Mouse (Mus musculus): ENCODE data around the gene Kif26b.

Gene Kif26b

GRCm38 (mm10) chr1:178838696-178839320 lies 309.9 kb downstream of the Kif26b start:
- DNase-seq (ENCODE audit: extremely low read depth, low read depth) = no peak

- peak; percentile 59 for DNase-seq (ENCODE audit: extremely low read depth, low read depth)
These were observed 311.4 kb downstream of the Kif26b start for GRCm38 (mm10) chr1:178840311-178840710.

GRCm38 (mm10) chr1:178844839-178845238 lies 315.9 kb downstream of the Kif26b start:
- peak; percentile 63 for DNase-seq (ENCODE audit: extremely low read depth, low read depth)

GRCm38 (mm10) chr1:178847569-178847968 lies 318.6 kb downstream of the Kif26b start:
- no peak for DNase-seq (ENCODE audit: extremely low read depth, low read depth)

GRCm38 (mm10) chr1:178848380-178849106 lies 319.6 kb downstream of the Kif26b start:
- no peak for DNase-seq (ENCODE audit: extremely low read depth, low read depth)

GRCm38 (mm10) chr1:178850569-178850968 lies 321.6 kb downstream of the Kif26b start:
- no peak for DNase-seq (ENCODE audit: extremely low read depth, low read depth)

- no peak for DNase-seq (ENCODE audit: extremely low read depth, low read depth)
These were observed 326.0 kb downstream of the Kif26b start for GRCm38 (mm10) chr1:178854936-178855335.

GRCm38 (mm10) chr1:178855974-178856373 lies 327.0 kb downstream of the Kif26b start:
- DNase-seq (ENCODE audit: extremely low read depth, low read depth) = no peak

- no peak for DNase-seq (ENCODE audit: extremely low read depth, low read depth)
These were observed 331.9 kb downstream of the Kif26b start for GRCm38 (mm10) chr1:178860671-178861391.

GRCm38 (mm10) chr1:178861392-178861762 lies 332.5 kb downstream of the Kif26b start:
- DNase-seq (ENCODE audit: extremely low read depth, low read depth) = no peak

GRCm38 (mm10) chr1:178863756-178864155 lies 334.8 kb downstream of the Kif26b start:
- no peak for DNase-seq (ENCODE audit: extremely low read depth, low read depth)

GRCm38 (mm10) chr1:178864297-178864696 lies 335.4 kb downstream of the Kif26b start:
- no peak for DNase-seq (ENCODE audit: extremely low read depth, low read depth)

GRCm38 (mm10) chr1:178866757-178867156 lies 337.8 kb downstream of the Kif26b start:
- no peak for DNase-seq (ENCODE audit: extremely low read depth, low read depth)

GRCm38 (mm10) chr1:178871055-178871454 lies 342.1 kb downstream of the Kif26b start:
- DNase-seq (ENCODE audit: extremely low read depth, low read depth) = no peak

- no peak for DNase-seq (ENCODE audit: extremely low read depth, low read depth)
These were observed 348.0 kb downstream of the Kif26b start for GRCm38 (mm10) chr1:178876926-178877325.

- DNase-seq (ENCODE audit: extremely low read depth, low read depth) = no peak
These were observed 349.8 kb downstream of the Kif26b start for GRCm38 (mm10) chr1:178878676-178879075.

GRCm38 (mm10) chr1:178880905-178881304 lies 352.0 kb downstream of the Kif26b start:
- DNase-seq (ENCODE audit: extremely low read depth, low read depth) = no peak

GRCm38 (mm10) chr1:178886671-178887070 lies 357.7 kb downstream of the Kif26b start:
- no peak for DNase-seq (ENCODE audit: extremely low read depth, low read depth)

GRCm38 (mm10) chr1:178892376-178892775 lies 363.5 kb downstream of the Kif26b start:
- no peak for DNase-seq (ENCODE audit: extremely low read depth, low read depth)

- DNase-seq (ENCODE audit: extremely low read depth, low read depth) = no peak
These were observed 364.5 kb downstream of the Kif26b start for GRCm38 (mm10) chr1:178893229-178894080.

GRCm38 (mm10) chr1:178894081-178894401 lies 365.1 kb downstream of the Kif26b start:
- DNase-seq (ENCODE audit: extremely low read depth, low read depth) = no peak

GRCm38 (mm10) chr1:178895674-178896073 lies 366.7 kb downstream of the Kif26b start:
- no peak for DNase-seq (ENCODE audit: extremely low read depth, low read depth)
